Mouse (Mus musculus): ENCODE measurements around the gene Gjb6.

Gene Gjb6

GRCm38 (mm10) chr14:57084180-57084668, 49.2 kb downstream of the Gjb6 start:
- DNase-seq: no peak

DNA sequence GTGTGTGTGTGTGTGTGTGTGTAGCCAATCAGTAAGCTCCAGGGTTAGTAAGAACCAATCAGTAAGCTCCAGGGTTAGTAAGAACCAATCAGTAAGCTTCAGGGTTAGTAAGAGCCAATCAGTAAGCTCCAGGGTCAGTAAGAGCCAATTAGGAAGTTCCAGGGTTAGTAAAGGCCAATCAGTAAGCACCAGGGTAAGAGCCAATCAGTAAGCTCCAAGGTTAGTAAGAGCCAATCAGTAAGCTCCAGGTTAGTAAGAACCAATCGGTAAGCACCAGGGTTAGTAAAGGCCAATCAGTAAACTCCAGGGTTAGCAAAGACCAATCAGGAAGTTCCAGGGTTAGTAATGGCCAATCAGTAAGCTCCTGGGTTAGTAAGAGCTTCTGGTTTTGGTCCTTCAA, 50.5 kb downstream of the Gjb6 start:
- no peak for DNase-seq

DNA sequence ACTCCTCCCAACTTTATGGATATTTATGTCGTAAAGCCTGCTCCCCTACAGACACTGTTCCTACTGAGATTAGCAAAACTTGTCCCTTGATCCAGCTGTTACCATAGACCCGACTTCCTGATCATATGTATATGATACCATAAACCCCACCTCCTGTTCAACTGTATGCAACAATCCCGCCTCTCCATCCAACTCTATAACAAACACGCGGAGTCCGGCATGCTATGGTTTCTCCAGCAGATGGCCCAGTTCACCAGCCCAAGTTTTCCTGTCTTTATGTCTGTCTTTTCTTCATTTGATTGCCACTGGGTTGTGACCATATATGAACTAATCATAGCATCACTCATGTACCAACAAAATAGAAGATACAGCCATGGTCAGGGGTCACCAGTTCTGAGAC, 57.9 kb downstream of the Gjb6 start:
- no peak for DNase-seq

Measured in cerebellum, postnatal 10 days (tissue).